Mouse (Mus musculus) left cerebral cortex, adult 8-10 months (tissue): ENCODE results near the gene Egfl7. TPM values are rescaled to one million over a fixed set of nuclear protein-coding genes. Genes with fewer than 3 reads are reported as not detected.
A peak's percentile ranks its signal among the peaks of the same experiment; 100 is the strongest.

Experiments
- DNase-seq, 2 experiments: peaks; one replicate each; pipeline ENCODE4 v3.0.0; 2022; ENCODE audit warnings: low spot score in 2 of 2
- total RNA-seq, 4 experiments: library from RNA; stranded (reverse); gene quantifications; 2 replicates each; pipeline ENCODE4 v1.2.4; 2022

Egfl7 gene
- 10 to 100 TPM; 63.8 to 88.2 (median 66.2) TPM for total RNA-seq

- no peak for DNase-seq
Observed at GRCm38 (mm10) chr2:26579714-26580113, at the start of gene Egfl7. Gene Egfl7, plus strand, starts transcription at chr2:26580014.

- no peak for DNase-seq
Observed at GRCm38 (mm10) chr2:26531829-26532228, 48.0 kb upstream of the Egfl7 start.

GRCm38 (mm10) chr2:26533249-26533648, 46.6 kb upstream of the Egfl7 start:
- no peak for DNase-seq

- no peak for DNase-seq
Observed at GRCm38 (mm10) chr2:26534161-26534560, 45.7 kb upstream of the Egfl7 start.

GRCm38 (mm10) chr2:26534616-26535015, 45.2 kb upstream of the Egfl7 start:
- no peak for DNase-seq

- DNase-seq, result peak in 1 of 2 experiments; percentile 52
Observed at GRCm38 (mm10) chr2:26535517-26536045, 44.2 kb upstream of the Egfl7 start.

- no peak for DNase-seq
Observed at GRCm38 (mm10) chr2:26539516-26539915, 40.3 kb upstream of the Egfl7 start.

GRCm38 (mm10) chr2:26540721-26541120, 39.1 kb upstream of the Egfl7 start:
- DNase-seq, result no peak

GRCm38 (mm10) chr2:26541258-26541910, 38.4 kb upstream of the Egfl7 start:
- no peak for DNase-seq

- no peak for DNase-seq
Observed at GRCm38 (mm10) chr2:26543155-26543554, 36.7 kb upstream of the Egfl7 start.

GRCm38 (mm10) chr2:26543768-26544167, 36.0 kb upstream of the Egfl7 start:
- no peak for DNase-seq

GRCm38 (mm10) chr2:26544265-26544664, 35.5 kb upstream of the Egfl7 start:
- no peak for DNase-seq

GRCm38 (mm10) chr2:26547481-26547880, 32.3 kb upstream of the Egfl7 start:
- DNase-seq, result peak in 1 of 2 experiments; percentile 10

- DNase-seq, result no peak
Observed at GRCm38 (mm10) chr2:26549801-26550200, 30.0 kb upstream of the Egfl7 start.

- DNase-seq, result no peak
Observed at GRCm38 (mm10) chr2:26550205-26550604, 29.6 kb upstream of the Egfl7 start.

GRCm38 (mm10) chr2:26550777-26551176, 29.0 kb upstream of the Egfl7 start:
- DNase-seq, result no peak

- DNase-seq, result no peak
Observed at GRCm38 (mm10) chr2:26551446-26551845, 28.4 kb upstream of the Egfl7 start.

GRCm38 (mm10) chr2:26552066-26552465, 27.7 kb upstream of the Egfl7 start:
- no peak for DNase-seq

GRCm38 (mm10) chr2:26553904-26554303, 25.9 kb upstream of the Egfl7 start:
- no peak for DNase-seq

GRCm38 (mm10) chr2:26555076-26555475, 24.7 kb upstream of the Egfl7 start:
- DNase-seq, result peak; percentile 34 to 41

- DNase-seq, result no peak
Observed at GRCm38 (mm10) chr2:26556535-26556993, 23.2 kb upstream of the Egfl7 start.

- DNase-seq, result no peak
Observed at GRCm38 (mm10) chr2:26560506-26560905, 19.3 kb upstream of the Egfl7 start.

- DNase-seq, result no peak
Observed at GRCm38 (mm10) chr2:26561351-26562016, 18.3 kb upstream of the Egfl7 start.
